10 mouse cellular contexts compared by ENCODE assay signal in genomic region chr11:117610589-117610988, GRCm38 (mm10). TPM values are rescaled to one million over a fixed set of nuclear protein-coding genes. Genes with fewer than 3 reads are reported as not detected.
DNase-seq lines count a peak whose midpoint lies in the region; ATAC-seq and TF ChIP-seq lines count a peak whose summit lies in the region.
"Had no signal": no experiment of that assay in that cellular context is flagged by ENCODE, and none has a peak within 500 bp of the region (broad histone marks: within the 10 kb centered on the region; RNA-seq: fewer than 3 reads in every experiment).

No protein-coding gene starts in this region.

- no peak for DNase-seq in gastrocnemius, adult 2 months
- no peak for DNase-seq in gastrocnemius, adult 18-20 months (ENCODE audit: low spot score)
- DNase-seq in kidney, postnatal 36 days: no peak
- DNase-seq in embryonic facial prominence, embryonic 14.5 days (ENCODE audit: low spot score): no peak
- DNase-seq in naive thymus-derived CD4-positive, alpha-beta T cell, adult 2 months (ENCODE audit: low read depth): peak; percentile 41
- no peak for DNase-seq in spleen, postnatal 14 days (ENCODE audit: low spot score in 2 of 2)
- DNase-seq: cerebellum, adult 9-11 months had no signal

- peak overlapping the region; percentile 53 for H3K4me2 ChIP-seq in kidney, embryonic 16.5 days (replicated peaks; ENCODE audit: low read depth, low read length)
- peak overlapping the region; percentile 44 for H3K4me2 ChIP-seq in embryonic facial prominence, embryonic 14.5 days (ENCODE audit: low read depth, low read length)

- H3K27me3 ChIP-seq in kidney, embryonic 16.5 days (ENCODE audit: insufficient read depth, low read length): peaks cover 34% of the 10 kb centered on the region
- no peaks in the 10 kb centered on the region for H3K27me3 ChIP-seq in embryonic facial prominence, embryonic 14.5 days (replicated peaks; ENCODE audit: control insufficient read depth, insufficient read depth, low read length)

- H3K4me3 ChIP-seq in gastrocnemius, adult 2 months: peak overlapping the region; percentile 70
- no peak overlapping the region for H3K4me3 ChIP-seq in kidney, embryonic 16.5 days (ENCODE audit: low read length)
- peak overlapping the region; percentile 16; the same call in 1 of the 2 replicates for H3K4me3 ChIP-seq in embryonic facial prominence, embryonic 14.5 days (ENCODE audit: low read depth, low read length)

- H3K27ac ChIP-seq in gastrocnemius, adult 2 months: peak overlapping the region; percentile 83
- no peak overlapping the region for H3K27ac ChIP-seq in kidney, embryonic 16.5 days (ENCODE audit: low read length)
- H3K27ac ChIP-seq in embryonic facial prominence, embryonic 14.5 days (replicated peaks; ENCODE audit: low read depth, low read length): no peak overlapping the region; the same call in 1 of the 2 replicates
- H3K27ac ChIP-seq: liver, embryonic 13.5 days had no signal

- no peaks in the 10 kb centered on the region for H3K9me3 ChIP-seq in kidney, embryonic 16.5 days (ENCODE audit: low read length)
- H3K9me3 ChIP-seq in embryonic facial prominence, embryonic 14.5 days (ENCODE audit: control insufficient read depth, low read length): no peaks in the 10 kb centered on the region
- H3K9me3 ChIP-seq: liver, embryonic 13.5 days had no signal

- ATAC-seq in kidney, embryonic 16.5 days (ENCODE audit: low FRiP score, low TSS enrichment): no peak
- ATAC-seq in embryonic facial prominence, embryonic 14.5 days (ENCODE audit: low read depth): no peak
- ATAC-seq in granulocyte monocyte progenitor cell, adult 5-6 weeks (replicated peaks; ENCODE audit: poor library complexity, severe bottlenecking): no peak

- no peaks in the 10 kb centered on the region for H3K36me3 ChIP-seq in kidney, embryonic 16.5 days (ENCODE audit: insufficient read depth, low read length)
- H3K36me3 ChIP-seq in embryonic facial prominence, embryonic 14.5 days (ENCODE audit: control insufficient read depth, insufficient read depth, low read length): no peaks in the 10 kb centered on the region
- H3K36me3 ChIP-seq: liver, embryonic 13.5 days had no signal

- intact Hi-C loops in gastrocnemius, adult 2 months (cut with DNase I): loop anchor here (10.0 kb wide), 1 partner anchor 226 kb away; no protein-coding TSS in a partner anchor

- no peak overlapping the region for H3K9ac ChIP-seq in kidney, embryonic 16.5 days (replicated peaks; ENCODE audit: low read length)
- no peak overlapping the region for H3K9ac ChIP-seq in embryonic facial prominence, embryonic 14.5 days (ENCODE audit: low read depth, low read length)
- H3K9ac ChIP-seq: liver, embryonic 13.5 days had no signal

- peaks cover 16% of the 10 kb centered on the region for H3K4me1 ChIP-seq in kidney, embryonic 16.5 days (ENCODE audit: insufficient read depth, low read length)
- peaks cover 15% of the 10 kb centered on the region for H3K4me1 ChIP-seq in embryonic facial prominence, embryonic 14.5 days (ENCODE audit: control insufficient read depth, insufficient read depth, low read length)

- TF ChIP-seq CTCF in gastrocnemius, adult 2 months (IDR thresholded peaks at IDR 0.05): no peak

RNA-seq across cellular contexts. Expression of gene Tnrc6c, which starts 43.5 kb away (rescaled TPM):
- total RNA-seq in gastrocnemius, adult 2 months (2021): 10 to 100 TPM; 18.5 to 24.8 TPM
- total RNA-seq in gastrocnemius, adult 18-20 months (2021): 10 to 100 TPM; 20.2 to 20.5 TPM
- 9.1 and 10.7 TPM in 2 replicates for polyA plus RNA-seq in kidney, embryonic 16.5 days (2015; fragmentation: Nextera tagmentation; extraction: Ambion mirVana)
- 15.2 and 16.3 TPM in 2 replicates for polyA plus RNA-seq in embryonic facial prominence, embryonic 14.5 days (2014; fragmentation: Nextera tagmentation; extraction: Ambion mirVana)
- total RNA-seq in granulocyte monocyte progenitor cell, adult 5-6 weeks (2014; fragmentation: Nextera tagmentation): 21.9 and 24.4 TPM in 2 replicates
- 22.7 and 23.5 TPM in 2 replicates for total RNA-seq in granulocyte monocyte progenitor cell, adult 5-6 weeks (2017)
